Mouse (Mus musculus): ENCODE measurements around the gene Cd244a. TPM values are rescaled to one million over a fixed set of nuclear protein-coding genes. Genes with fewer than 3 reads are reported as not detected.

Cd244a gene
- total RNA-seq (2012; rRNA removed) = not detected in 2 replicates

GRCm38 (mm10) chr1:171558898-171559297 is at the start of gene Cd244a:
Cd244a (plus strand) TSS chr1:171559193.
- no peaks in the 10 kb centered on the region for H3K9me3 ChIP-seq (ENCODE audit: control insufficient read depth, insufficient read depth, low read depth, low read length)
- no peak within 1 kb of the TSS for H3K4me3 ChIP-seq (ENCODE audit: insufficient read depth in 1 of 2, low read depth in 1 of 2, low read length in 2 of 2, poor library complexity in 1 of 2, severe bottlenecking in 1 of 2)
- H3K9ac ChIP-seq (ENCODE audit: insufficient read depth, low read depth, low read length, poor library complexity, severe bottlenecking) = no peak within 1 kb of the TSS
- no peak for DNase-seq (ENCODE audit: low read depth, low spot score)
- H3K4me1 ChIP-seq (ENCODE audit: control insufficient read depth in 2 of 2, insufficient read depth in 2 of 2, low read length in 2 of 2, poor library complexity in 1 of 2) = no peaks in the 10 kb centered on the region
- in situ Hi-C loops (cut with MboI; ENCODE audit: low sequenced_read_pairs in 2 of 2, unreplicated experiment in 2 of 2) = no loop called here
- no peaks in the 10 kb centered on the region for H3K36me3 ChIP-seq (ENCODE audit: control insufficient read depth, insufficient read depth, low read length, poor library complexity, severe bottlenecking)
- TF ChIP-seq ZC3H11A (IDR thresholded peaks at IDR 0.05; ENCODE audit: borderline replicate concordance, low read depth, low read length) (no peak), ZNF384 (IDR thresholded peaks at IDR 0.05; ENCODE audit: low read depth, low read length) (peak; percentile 78)
- H3K27ac ChIP-seq (ENCODE audit: insufficient read depth, low read depth, low read length, poor library complexity, severe bottlenecking) = no peak within 1 kb of the TSS

- no peaks in the 10 kb centered on the region for H3K9me3 ChIP-seq (ENCODE audit: control insufficient read depth, insufficient read depth, low read depth, low read length)
- H3K4me1 ChIP-seq (ENCODE audit: control insufficient read depth in 2 of 2, insufficient read depth in 2 of 2, low read length in 2 of 2, poor library complexity in 1 of 2) = no peaks in the 10 kb centered on the region
- DNase-seq (ENCODE audit: low read depth, low spot score) = no peak
- no peaks in the 10 kb centered on the region for H3K36me3 ChIP-seq (ENCODE audit: control insufficient read depth, insufficient read depth, low read length, poor library complexity, severe bottlenecking)
- no peak overlapping the region for H3K4me3 ChIP-seq (ENCODE audit: insufficient read depth in 1 of 2, low read depth in 1 of 2, low read length in 2 of 2, poor library complexity in 1 of 2, severe bottlenecking in 1 of 2)
- no peak overlapping the region for H3K27ac ChIP-seq (ENCODE audit: insufficient read depth, low read depth, low read length, poor library complexity, severe bottlenecking)
- no peak for TF ChIP-seq HCFC1 (IDR thresholded peaks at IDR 0.05; ENCODE audit: borderline replicate concordance, insufficient read depth, low read length)
- no peak for TF ChIP-seq ZNF384 (IDR thresholded peaks at IDR 0.05; ENCODE audit: low read depth, low read length)
- TF ChIP-seq CHD2 (IDR thresholded peaks at IDR 0.05; ENCODE audit: low read depth, low read length) = no peak
- TF ChIP-seq ZC3H11A (IDR thresholded peaks at IDR 0.05; ENCODE audit: borderline replicate concordance, low read depth, low read length) = no peak
- no peak for TF ChIP-seq MAFK (IDR thresholded peaks at IDR 0.05; ENCODE audit: insufficient read depth, low read depth, low read length)
- no peak overlapping the region for H3K9ac ChIP-seq (ENCODE audit: insufficient read depth, low read depth, low read length, poor library complexity, severe bottlenecking)
- in situ Hi-C loops (cut with MboI; ENCODE audit: low sequenced_read_pairs in 2 of 2, unreplicated experiment in 2 of 2) = no loop called here
These were observed 45.8 kb upstream of the Cd244a start for GRCm38 (mm10) chr1:171513234-171513633.

- DNase-seq (ENCODE audit: low read depth, low spot score) = no peak
- Histone ChIP-seq H3K36me3 (ENCODE audit: control insufficient read depth, insufficient read depth, low read length, poor library complexity, severe bottlenecking) (no peaks in the 10 kb centered on the region), H3K4me1 (ENCODE audit: control insufficient read depth in 2 of 2, insufficient read depth in 2 of 2, low read length in 2 of 2, poor library complexity in 1 of 2) (no peaks in the 10 kb centered on the region), H3K9ac (ENCODE audit: insufficient read depth, low read depth, low read length, poor library complexity, severe bottlenecking) (no peak overlapping the region), H3K4me3 (ENCODE audit: insufficient read depth in 1 of 2, low read depth in 1 of 2, low read length in 2 of 2, poor library complexity in 1 of 2, severe bottlenecking in 1 of 2) (no peak overlapping the region), H3K27ac (ENCODE audit: insufficient read depth, low read depth, low read length, poor library complexity, severe bottlenecking) (no peak overlapping the region), H3K9me3 (ENCODE audit: control insufficient read depth, insufficient read depth, low read depth, low read length) (no peaks in the 10 kb centered on the region)
- in situ Hi-C loops (cut with MboI; ENCODE audit: low sequenced_read_pairs in 2 of 2, unreplicated experiment in 2 of 2) = no loop called here
- TF ChIP-seq MAFK (IDR thresholded peaks at IDR 0.05; ENCODE audit: insufficient read depth, low read depth, low read length) = no peak
- no peak for TF ChIP-seq ZNF384 (IDR thresholded peaks at IDR 0.05; ENCODE audit: low read depth, low read length)
- no peak for TF ChIP-seq CHD2 (IDR thresholded peaks at IDR 0.05; ENCODE audit: low read depth, low read length)
- TF ChIP-seq ZC3H11A (IDR thresholded peaks at IDR 0.05; ENCODE audit: borderline replicate concordance, low read depth, low read length) = no peak
- no peak for TF ChIP-seq HCFC1 (IDR thresholded peaks at IDR 0.05; ENCODE audit: borderline replicate concordance, insufficient read depth, low read length)
These were observed 45.2 kb upstream of the Cd244a start for GRCm38 (mm10) chr1:171513760-171514159.

- Histone ChIP-seq H3K9me3 (ENCODE audit: control insufficient read depth, insufficient read depth, low read depth, low read length) (no peaks in the 10 kb centered on the region), H3K36me3 (ENCODE audit: control insufficient read depth, insufficient read depth, low read length, poor library complexity, severe bottlenecking) (no peaks in the 10 kb centered on the region), H3K4me3 (ENCODE audit: insufficient read depth in 1 of 2, low read depth in 1 of 2, low read length in 2 of 2, poor library complexity in 1 of 2, severe bottlenecking in 1 of 2) (no peak overlapping the region), H3K4me1 (ENCODE audit: control insufficient read depth in 2 of 2, insufficient read depth in 2 of 2, low read length in 2 of 2, poor library complexity in 1 of 2) (no peaks in the 10 kb centered on the region), H3K27ac (ENCODE audit: insufficient read depth, low read depth, low read length, poor library complexity, severe bottlenecking) (no peak overlapping the region), H3K9ac (ENCODE audit: insufficient read depth, low read depth, low read length, poor library complexity, severe bottlenecking) (no peak overlapping the region)
- TF ChIP-seq ZC3H11A (IDR thresholded peaks at IDR 0.05; ENCODE audit: borderline replicate concordance, low read depth, low read length) (no peak), MAFK (IDR thresholded peaks at IDR 0.05; ENCODE audit: insufficient read depth, low read depth, low read length) (no peak), HCFC1 (IDR thresholded peaks at IDR 0.05; ENCODE audit: borderline replicate concordance, insufficient read depth, low read length) (no peak), ZNF384 (IDR thresholded peaks at IDR 0.05; ENCODE audit: low read depth, low read length) (no peak), CHD2 (IDR thresholded peaks at IDR 0.05; ENCODE audit: low read depth, low read length) (no peak)
- in situ Hi-C loops (cut with MboI; ENCODE audit: low sequenced_read_pairs in 2 of 2, unreplicated experiment in 2 of 2) = no loop called here
- DNase-seq (ENCODE audit: low read depth, low spot score) = no peak
These were observed 44.0 kb upstream of the Cd244a start for GRCm38 (mm10) chr1:171515039-171515438.

- H3K36me3 ChIP-seq (ENCODE audit: control insufficient read depth, insufficient read depth, low read length, poor library complexity, severe bottlenecking) = no peaks in the 10 kb centered on the region
- H3K4me1 ChIP-seq (ENCODE audit: control insufficient read depth in 2 of 2, insufficient read depth in 2 of 2, low read length in 2 of 2, poor library complexity in 1 of 2) = no peaks in the 10 kb centered on the region
- in situ Hi-C loops (cut with MboI; ENCODE audit: low sequenced_read_pairs in 2 of 2, unreplicated experiment in 2 of 2) = no loop called here
- no peak overlapping the region for H3K4me3 ChIP-seq (ENCODE audit: insufficient read depth in 1 of 2, low read depth in 1 of 2, low read length in 2 of 2, poor library complexity in 1 of 2, severe bottlenecking in 1 of 2)
- no peak overlapping the region for H3K9ac ChIP-seq (ENCODE audit: insufficient read depth, low read depth, low read length, poor library complexity, severe bottlenecking)
- no peak for DNase-seq (ENCODE audit: low read depth, low spot score)
- H3K27ac ChIP-seq (ENCODE audit: insufficient read depth, low read depth, low read length, poor library complexity, severe bottlenecking) = no peak overlapping the region
- H3K9me3 ChIP-seq (ENCODE audit: control insufficient read depth, insufficient read depth, low read depth, low read length) = no peaks in the 10 kb centered on the region
- no peak for TF ChIP-seq MAFK (IDR thresholded peaks at IDR 0.05; ENCODE audit: insufficient read depth, low read depth, low read length)
- no peak for TF ChIP-seq ZC3H11A (IDR thresholded peaks at IDR 0.05; ENCODE audit: borderline replicate concordance, low read depth, low read length)
- TF ChIP-seq CHD2 (IDR thresholded peaks at IDR 0.05; ENCODE audit: low read depth, low read length) = no peak
- TF ChIP-seq ZNF384 (IDR thresholded peaks at IDR 0.05; ENCODE audit: low read depth, low read length) = no peak
- TF ChIP-seq HCFC1 (IDR thresholded peaks at IDR 0.05; ENCODE audit: borderline replicate concordance, insufficient read depth, low read length) = no peak
These were observed 43.4 kb upstream of the Cd244a start for GRCm38 (mm10) chr1:171515557-171515956.
